Mouse (Mus musculus) small intestine, adult 2 months (tissue): ENCODE measurements at regions not wholly inside any gene's neighbourhood (a gene's known extent, or its start where the extent isn't known, plus 50 kb on each side); places are given as distances from the start of the nearest gene placed in this dataset.

Source experiments
- H3K27ac ChIP-seq: fragments of 200-500 bp; 2 replicates; pipeline ENCODE4 v1.5.1; 2012; ENCODE audit warnings: low read depth, low read length, control low read depth, inconsistent platforms; ENCODE audit not compliant: insufficient read depth
- H3K27me3 ChIP-seq: fragments of 200-500 bp; 2 replicates; pipeline ENCODE4 v1.6.1; 2012; ENCODE audit warnings: mild to moderate bottlenecking, moderate library complexity, low read length, inconsistent platforms; ENCODE audit not compliant: control insufficient read depth, insufficient read depth
- H3K36me3 ChIP-seq: fragments of 200-500 bp; 2 replicates; pipeline ENCODE4 v1.6.1; 2012; ENCODE audit warnings: mild to moderate bottlenecking, low read length, control low read depth, inconsistent platforms; ENCODE audit not compliant: control insufficient read depth, insufficient read depth
- H3K4me1 ChIP-seq: fragments of 200-500 bp; 2 replicates; pipeline ENCODE4 v1.6.1; 2012; ENCODE audit warnings: low read length, inconsistent platforms, mixed read lengths; ENCODE audit not compliant: control insufficient read depth, insufficient read depth, insufficient read length
- H3K4me3 ChIP-seq: fragments of 200-500 bp; 2 replicates; pipeline ENCODE4 v1.5.1; 2012; ENCODE audit warnings: low read depth, mild to moderate bottlenecking, control low read depth, inconsistent platforms, low read length, moderate library complexity
- CTCF ChIP-seq: fragments of 200-500 bp; IDR thresholded peaks from 2 replicates; pipeline ENCODE4 v1.5.1; 2012; ENCODE audit warnings: low read depth, mild to moderate bottlenecking, control low read depth, inconsistent platforms, low read length, moderate library complexity, mixed read lengths; ENCODE audit not compliant: insufficient replicate concordance, insufficient read length; ENCODE audit errors: extremely low read depth
- POLR2A ChIP-seq: fragments of 200-500 bp; IDR thresholded peaks from 2 replicates; pipeline ENCODE4 v1.6.1; 2012; ENCODE audit warnings: low read depth, mild to moderate bottlenecking, control low read depth, inconsistent platforms, low read length, moderate library complexity
- WGBS: fragments of 180-500 bp; shearing (Covaris S2); methylation state at CpG from one replicate; pipeline ENCODE4 v1.1.7; 2018; 5-methylcytosine and 5-hydroxymethylcytosine counted together

GRCm38 (mm10) chr16:93193263-93193662 is 367.3 kb upstream of the Runx1 start:
- 64% methylated on average over 6 of the region's 6 CpGs for WGBS
- H3K27me3 ChIP-seq = no peaks in the 10 kb centered on the region
- peaks cover 2% of the 10 kb centered on the region; the same call in 1 of the 2 replicates for H3K4me1 ChIP-seq
- H3K36me3 ChIP-seq = no peaks in the 10 kb centered on the region
- H3K4me3 ChIP-seq = no peak overlapping the region
- TF ChIP-seq CTCF = no peak
- 0 out of 2 replicates have a peak overlapping the region, but pooled peaks have one; percentile 18 for H3K27ac ChIP-seq

DNA sequence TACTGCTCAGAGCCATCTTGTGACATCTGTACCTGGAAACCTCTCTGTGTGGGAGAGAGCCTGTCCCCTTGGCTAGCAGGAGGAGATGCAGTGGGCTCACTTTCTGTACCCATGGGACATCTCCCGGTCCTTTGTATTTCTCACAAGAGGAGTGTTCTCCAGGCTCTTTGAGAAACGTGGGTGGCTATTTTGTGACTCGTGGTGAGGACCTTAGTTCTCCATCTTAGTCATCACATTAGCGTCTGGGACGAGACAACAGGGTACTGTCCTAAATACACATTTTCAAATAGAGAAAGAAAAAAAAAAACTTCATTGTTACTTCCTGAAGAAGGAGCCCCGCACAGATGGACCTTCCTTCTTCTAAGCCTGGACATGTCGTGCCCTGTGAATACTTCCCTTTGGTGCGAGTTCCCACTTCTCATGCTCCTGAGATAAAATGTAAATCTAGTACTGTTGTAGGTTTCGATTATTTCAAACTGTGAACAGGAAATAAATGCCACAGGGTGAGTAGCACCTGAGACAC is 366.8 kb upstream of the Runx1 start:
- 73% methylated on average over 9 of the region's 9 CpGs for WGBS
- TF ChIP-seq CTCF (no peak), POLR2A (no peak)
- Histone ChIP-seq H3K27ac (no peak overlapping the region), H3K27me3 (no peaks in the 10 kb centered on the region), H3K4me1 (peaks cover 2% of the 10 kb centered on the region; the same call in 1 of the 2 replicates), H3K4me3 (no peak overlapping the region), H3K36me3 (no peaks in the 10 kb centered on the region)

DNA sequence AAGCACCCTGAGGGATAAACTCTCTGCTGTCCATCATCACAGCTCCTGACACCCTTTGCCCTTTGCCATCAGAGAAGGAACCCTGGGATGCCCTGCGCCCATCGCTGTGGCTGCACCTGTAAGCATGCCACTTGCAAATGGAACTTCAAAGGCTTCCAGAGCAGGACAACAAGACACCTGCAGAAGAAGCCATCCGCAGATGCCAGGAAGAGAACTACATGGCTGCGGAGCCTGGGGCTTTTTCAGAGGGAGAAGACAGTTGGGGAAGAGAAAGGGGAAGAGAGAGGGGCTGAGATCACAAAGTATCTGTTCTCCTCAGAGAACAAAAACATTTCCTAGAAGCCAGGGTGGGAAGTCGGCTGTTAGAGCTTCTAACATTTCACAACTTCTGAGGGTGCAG is 365.2 kb upstream of the Runx1 start:
- no peaks in the 10 kb centered on the region for H3K27me3 ChIP-seq
- no peak overlapping the region for H3K4me3 ChIP-seq
- H3K36me3 ChIP-seq = no peaks in the 10 kb centered on the region
- no peak for TF ChIP-seq POLR2A
- TF ChIP-seq CTCF = no peak
- 0 out of 2 replicates have a peak overlapping the region, but pooled peaks have one; percentile 38 for H3K27ac ChIP-seq
- peaks cover 2% of the 10 kb centered on the region; the same call in 1 of the 2 replicates for H3K4me1 ChIP-seq
- WGBS = 77% methylated on average over 5 of the region's 5 CpGs

GRCm38 (mm10) chr16:93190301-93190700 is 364.4 kb upstream of the Runx1 start:
- Histone ChIP-seq H3K4me1 (peaks cover 2% of the 10 kb centered on the region; the same call in 1 of the 2 replicates), H3K27me3 (no peaks in the 10 kb centered on the region)
- WGBS = 49% methylated on average over 3 of the region's 3 CpGs

DNA sequence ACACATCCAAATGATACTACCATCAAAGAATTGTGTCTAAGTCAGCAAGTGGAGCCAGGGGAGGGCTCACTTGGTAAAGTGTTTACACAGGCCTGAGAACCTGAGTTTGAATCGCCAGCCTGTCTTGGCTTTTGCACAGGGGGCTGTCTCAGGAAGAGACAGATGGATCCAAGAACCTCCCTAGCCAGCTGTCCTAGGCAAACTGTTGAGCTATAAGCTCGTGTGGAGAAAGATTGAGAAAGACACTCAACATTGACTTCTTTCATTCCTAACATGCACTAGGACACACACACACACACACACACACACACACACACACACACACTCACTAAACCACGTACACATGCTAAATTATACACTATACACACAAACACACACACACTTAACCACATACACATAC is 363.9 kb upstream of the Runx1 start:
- no peak overlapping the region for H3K27ac ChIP-seq
- no peak for TF ChIP-seq CTCF
- no peak for TF ChIP-seq POLR2A
- H3K27me3 ChIP-seq = no peaks in the 10 kb centered on the region
- WGBS = 55% methylated on average over 3 of the region's 3 CpGs
- no peak overlapping the region for H3K4me3 ChIP-seq
- H3K36me3 ChIP-seq = no peaks in the 10 kb centered on the region
- H3K4me1 ChIP-seq = peaks cover 2% of the 10 kb centered on the region; the same call in 1 of the 2 replicates

More at GRCm38 (mm10) chr16:93190301-93190700, 364.4 kb upstream of the Runx1 start:
- no peak for TF ChIP-seq CTCF
- no peak for TF ChIP-seq POLR2A
- no peaks in the 10 kb centered on the region for H3K36me3 ChIP-seq
- H3K4me3 ChIP-seq = no peak overlapping the region
- no peak overlapping the region for H3K27ac ChIP-seq

DNA sequence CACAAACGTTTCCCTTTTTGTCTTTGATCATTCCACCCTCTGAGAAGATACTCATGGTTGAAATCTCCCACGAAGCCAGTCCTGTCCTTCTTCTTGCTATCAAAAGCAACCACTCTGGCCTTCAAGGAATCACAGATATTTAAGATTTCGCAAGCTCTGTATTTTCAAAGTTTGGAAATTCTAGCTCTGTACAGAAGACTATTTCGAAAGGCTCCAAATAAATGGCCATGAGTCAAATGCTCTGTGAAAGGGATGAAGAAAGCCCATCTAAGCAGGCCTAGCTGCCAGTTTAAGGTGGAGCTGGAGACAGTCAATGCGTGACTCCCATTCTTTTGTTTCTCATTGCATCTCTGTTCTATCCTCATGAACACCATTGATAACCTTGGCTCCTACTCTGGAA is 363.5 kb upstream of the Runx1 start:
- WGBS = 80% methylated on average over 5 of the region's 5 CpGs
- H3K4me3 ChIP-seq = no peak overlapping the region
- H3K27ac ChIP-seq = no peak overlapping the region
- TF ChIP-seq POLR2A = no peak
- no peak for TF ChIP-seq CTCF
- no peaks in the 10 kb centered on the region for H3K36me3 ChIP-seq
- peaks cover 2% of the 10 kb centered on the region; the same call in 1 of the 2 replicates for H3K4me1 ChIP-seq
- no peaks in the 10 kb centered on the region for H3K27me3 ChIP-seq

DNA sequence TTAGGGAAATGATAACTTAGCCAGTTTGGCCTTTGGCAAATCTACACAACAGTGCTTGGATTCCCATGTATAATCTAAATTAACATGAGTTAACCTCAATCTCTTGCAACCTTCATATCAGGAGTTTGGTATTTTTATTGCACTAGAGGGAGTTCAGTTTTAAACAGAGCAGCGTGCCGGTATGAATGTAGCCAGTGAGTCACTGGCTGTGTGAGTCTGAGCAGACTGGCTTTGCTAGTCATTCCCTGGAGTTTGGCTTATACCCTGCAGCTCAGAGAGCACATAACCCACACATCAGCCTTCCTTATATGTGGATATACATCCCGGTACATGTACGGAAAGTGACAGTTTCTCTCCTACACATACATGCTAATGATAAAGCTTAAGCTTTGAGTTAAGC is 360.6 kb upstream of the Runx1 start:
- H3K4me1 ChIP-seq = no peaks in the 10 kb centered on the region
- WGBS = 44% methylated on average over 4 of the region's 4 CpGs
- H3K4me3 ChIP-seq = no peak overlapping the region
- H3K36me3 ChIP-seq = no peaks in the 10 kb centered on the region
- H3K27ac ChIP-seq = no peak overlapping the region
- TF ChIP-seq POLR2A (no peak), CTCF (no peak)
- H3K27me3 ChIP-seq = no peaks in the 10 kb centered on the region

GRCm38 (mm10) chr16:93182656-93183055 is 356.7 kb upstream of the Runx1 start:
- TF ChIP-seq CTCF (no peak), POLR2A (no peak)
- H3K36me3 ChIP-seq = no peaks in the 10 kb centered on the region
- H3K4me1 ChIP-seq = no peaks in the 10 kb centered on the region
- no peak overlapping the region for H3K27ac ChIP-seq
- H3K27me3 ChIP-seq = no peaks in the 10 kb centered on the region
- H3K4me3 ChIP-seq = no peak overlapping the region
- WGBS = 71% methylated on average over 3 of the region's 3 CpGs
